Mouse (Mus musculus): ENCODE results near the gene Mgat4a. TPM values are rescaled to one million over a fixed set of nuclear protein-coding genes. Genes with fewer than 3 reads are reported as not detected.

Gene Mgat4a
- polyA plus RNA-seq, 1 experiment from 2014 or later: 6.3 TPM

DNA sequence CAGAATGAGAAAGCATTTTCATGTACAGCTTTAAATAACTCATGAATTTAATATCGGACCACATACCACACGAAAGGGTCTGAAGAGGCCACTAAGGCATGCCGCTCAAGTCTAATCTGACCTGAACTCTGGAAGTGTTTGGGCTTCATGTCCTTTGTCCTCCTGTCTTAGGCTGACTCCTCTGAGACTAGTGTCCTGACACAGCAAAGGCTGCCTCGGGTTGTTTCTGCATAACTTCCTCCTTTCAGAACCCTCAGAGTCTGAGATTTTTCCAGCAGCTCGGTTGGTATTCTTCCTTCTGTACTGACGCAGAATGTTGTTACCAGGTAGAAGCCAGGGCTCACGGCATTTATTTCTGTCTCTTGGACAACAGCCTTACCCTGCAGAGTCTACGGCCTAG is 66.8 kb downstream of the Mgat4a start:
- H3K4me3 ChIP-seq: no peak overlapping the region
- 67% methylated on average over 8 of the region's 8 CpGs for WGBS
- H3K27me3 ChIP-seq: no peaks in the 10 kb centered on the region
- no peak overlapping the region for H3K4me2 ChIP-seq
- H3K9me3 ChIP-seq: no peaks in the 10 kb centered on the region
- no peaks in the 10 kb centered on the region for H3K36me3 ChIP-seq
- peaks cover 20% of the 10 kb centered on the region for H3K4me1 ChIP-seq
- H3K9ac ChIP-seq: no peak overlapping the region
- no peak overlapping the region for H3K27ac ChIP-seq
- no peak for ATAC-seq (ENCODE audit: borderline replicate concordance, extremely low read depth, low FRiP score, low TSS enrichment)

DNA sequence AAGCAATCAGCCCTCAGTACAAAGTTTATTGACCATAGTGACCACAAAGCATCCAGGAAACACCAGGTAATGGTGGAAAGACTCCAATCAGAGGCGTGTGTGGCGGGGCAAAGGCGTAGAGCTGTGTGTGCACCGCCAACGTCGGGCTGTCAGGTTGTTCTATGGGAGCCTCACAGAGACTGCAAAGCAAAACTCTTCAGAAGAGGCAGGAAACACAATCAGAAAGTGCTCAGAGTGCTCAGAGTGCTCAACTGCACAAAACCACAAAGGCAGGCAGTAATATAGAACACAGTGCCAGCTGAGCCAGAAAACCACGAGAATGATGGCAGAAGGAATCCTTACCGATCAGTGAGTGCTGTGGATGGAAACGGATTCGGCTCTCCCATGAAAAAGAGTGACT is 67.6 kb downstream of the Mgat4a start:
- no peaks in the 10 kb centered on the region for H3K36me3 ChIP-seq
- no peak overlapping the region for H3K27ac ChIP-seq
- peaks cover 12% of the 10 kb centered on the region for H3K4me1 ChIP-seq
- H3K4me2 ChIP-seq: no peak overlapping the region
- WGBS: 77% methylated on average over 10 of the region's 10 CpGs
- H3K9me3 ChIP-seq: no peaks in the 10 kb centered on the region
- no peaks in the 10 kb centered on the region for H3K27me3 ChIP-seq
- no peak overlapping the region for H3K4me3 ChIP-seq
- ATAC-seq (ENCODE audit: borderline replicate concordance, extremely low read depth, low FRiP score, low TSS enrichment): no peak
- H3K9ac ChIP-seq: no peak overlapping the region

DNA sequence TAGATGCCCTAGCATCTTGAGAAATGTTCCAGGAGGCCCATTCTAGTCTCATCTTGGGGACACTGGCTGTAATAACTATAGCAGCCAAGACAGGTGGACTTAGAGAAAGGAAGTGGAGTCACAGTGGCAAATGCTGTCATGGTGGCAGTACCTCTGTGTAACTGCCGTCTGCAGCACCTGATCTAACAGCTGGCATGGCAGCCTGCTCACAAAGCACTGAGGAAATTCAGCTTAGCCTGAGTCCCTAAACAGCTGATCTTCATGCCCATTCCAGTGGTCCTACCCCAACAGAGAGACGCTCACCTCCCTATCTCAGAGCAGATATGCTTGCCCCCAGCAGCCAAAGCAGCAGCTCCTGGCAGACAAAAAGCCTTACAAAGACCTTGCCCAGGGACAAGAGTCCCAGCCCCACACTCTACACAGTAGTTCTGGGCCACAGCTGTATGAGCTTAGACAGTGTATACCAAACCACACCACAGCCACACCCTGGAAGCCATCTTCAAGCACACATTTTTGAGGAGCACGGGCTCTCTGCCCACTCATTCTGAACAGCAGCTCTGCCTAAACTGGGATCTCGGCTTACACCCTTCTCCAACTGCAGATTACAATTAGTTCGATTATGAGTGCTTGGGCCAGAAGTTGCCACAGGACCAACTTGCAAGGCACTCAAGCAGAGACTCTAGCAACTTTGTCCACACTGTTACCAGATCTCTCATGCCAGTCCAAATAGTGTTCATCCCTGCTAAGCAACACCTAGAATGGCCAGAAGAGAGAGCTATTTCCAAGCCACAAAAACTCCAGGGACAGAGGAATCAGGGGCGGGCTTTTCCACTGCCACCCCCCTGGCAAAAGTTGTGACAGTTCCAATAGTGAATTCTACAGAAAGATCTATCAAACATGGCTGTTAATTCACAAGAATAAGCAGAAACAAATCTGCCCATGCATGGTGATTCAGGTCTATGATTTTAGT is 69.4 kb downstream of the Mgat4a start:
- Histone ChIP-seq H3K4me1 (no peaks in the 10 kb centered on the region), H3K27ac (no peak overlapping the region), H3K9me3 (no peaks in the 10 kb centered on the region), H3K4me2 (no peak overlapping the region), H3K9ac (no peak overlapping the region), H3K27me3 (no peaks in the 10 kb centered on the region), H3K4me3 (no peak overlapping the region), H3K36me3 (no peaks in the 10 kb centered on the region)
- ATAC-seq (ENCODE audit: borderline replicate concordance, extremely low read depth, low FRiP score, low TSS enrichment): no peak
- 74% methylated on average over 6 of the region's 6 CpGs for whole genome bisulfite sequencing

GRCm38 (mm10) chr1:37469007-37469406 is 71.8 kb downstream of the Mgat4a start:
- WGBS: 86% methylated on average over 5 of the region's 5 CpGs
- no peaks in the 10 kb centered on the region for H3K4me1 ChIP-seq
- no peak overlapping the region for H3K27ac ChIP-seq
- no peaks in the 10 kb centered on the region for H3K9me3 ChIP-seq
- no peaks in the 10 kb centered on the region for H3K27me3 ChIP-seq
- ATAC-seq (ENCODE audit: borderline replicate concordance, extremely low read depth, low FRiP score, low TSS enrichment): no peak
- H3K36me3 ChIP-seq: no peaks in the 10 kb centered on the region
- H3K9ac ChIP-seq: no peak overlapping the region
- no peak overlapping the region for H3K4me3 ChIP-seq
- no peak overlapping the region for H3K4me2 ChIP-seq

DNA sequence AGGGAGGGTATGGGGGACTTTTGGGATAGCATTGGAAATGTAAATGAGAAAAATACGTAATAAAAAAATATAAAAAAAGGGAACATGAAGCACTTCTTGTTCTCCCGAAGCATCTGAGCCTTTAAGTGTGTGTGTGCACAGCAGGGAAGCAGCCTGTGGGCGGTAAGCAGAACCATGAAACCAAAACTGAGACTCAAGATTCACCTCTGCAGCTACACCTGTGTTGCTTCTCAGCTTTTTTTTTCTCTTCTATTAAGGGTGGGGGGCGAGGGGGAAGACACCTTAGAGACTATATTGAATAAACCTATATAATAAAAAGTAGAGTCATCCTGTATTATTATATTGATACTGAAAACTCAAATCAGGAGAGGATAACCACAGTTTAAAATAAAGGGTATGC is 73.0 kb downstream of the Mgat4a start:
- Histone ChIP-seq H3K27me3 (no peaks in the 10 kb centered on the region), H3K36me3 (no peaks in the 10 kb centered on the region), H3K9ac (no peak overlapping the region), H3K27ac (no peak overlapping the region), H3K4me2 (no peak overlapping the region), H3K4me3 (no peak overlapping the region), H3K9me3 (no peaks in the 10 kb centered on the region), H3K4me1 (no peaks in the 10 kb centered on the region)
- ATAC-seq (ENCODE audit: borderline replicate concordance, extremely low read depth, low FRiP score, low TSS enrichment): no peak
- 80% methylated on average over 4 of the region's 4 CpGs for WGBS

GRCm38 (mm10) chr1:37466322-37466995 is 74.4 kb downstream of the Mgat4a start:
- 85% methylated on average over 3 of the region's 3 CpGs for WGBS
- H3K9me3 ChIP-seq: no peaks in the 10 kb centered on the region
- no peak overlapping the region for H3K4me3 ChIP-seq
- no peak overlapping the region for H3K9ac ChIP-seq
- no peaks in the 10 kb centered on the region for H3K4me1 ChIP-seq
- H3K27me3 ChIP-seq: no peaks in the 10 kb centered on the region
- H3K36me3 ChIP-seq: no peaks in the 10 kb centered on the region
- no peak overlapping the region for H3K27ac ChIP-seq
- H3K4me2 ChIP-seq: no peak overlapping the region
- ATAC-seq (ENCODE audit: borderline replicate concordance, extremely low read depth, low FRiP score, low TSS enrichment): no peak

- ATAC-seq (ENCODE audit: borderline replicate concordance, extremely low read depth, low FRiP score, low TSS enrichment): no peak
- H3K27ac ChIP-seq: no peak overlapping the region
- no peaks in the 10 kb centered on the region for H3K36me3 ChIP-seq
- no peak overlapping the region for H3K4me3 ChIP-seq
- no peaks in the 10 kb centered on the region for H3K9me3 ChIP-seq
- no peak overlapping the region for H3K4me2 ChIP-seq
- 74% methylated on average over 10 of the region's 10 CpGs for WGBS
- H3K4me1 ChIP-seq: no peaks in the 10 kb centered on the region
- no peaks in the 10 kb centered on the region for H3K27me3 ChIP-seq
- H3K9ac ChIP-seq: no peak overlapping the region
These were observed 75.9 kb downstream of the Mgat4a start for GRCm38 (mm10) chr1:37464878-37465452.

- ATAC-seq (ENCODE audit: borderline replicate concordance, extremely low read depth, low FRiP score, low TSS enrichment): no peak
- H3K9me3 ChIP-seq: no peaks in the 10 kb centered on the region
- no peak overlapping the region for H3K4me3 ChIP-seq
- H3K4me1 ChIP-seq: no peaks in the 10 kb centered on the region
- no peak overlapping the region for H3K4me2 ChIP-seq
- H3K9ac ChIP-seq: no peak overlapping the region
- H3K27ac ChIP-seq: no peak overlapping the region
- WGBS: 88% methylated on average over 7 of the region's 7 CpGs
- H3K36me3 ChIP-seq: no peaks in the 10 kb centered on the region
- H3K27me3 ChIP-seq: no peaks in the 10 kb centered on the region
These were observed 83.3 kb downstream of the Mgat4a start for GRCm38 (mm10) chr1:37457546-37457945.

- Histone ChIP-seq H3K4me3 (no peak overlapping the region), H3K9ac (no peak overlapping the region), H3K27ac (no peak overlapping the region), H3K9me3 (no peaks in the 10 kb centered on the region), H3K27me3 (no peaks in the 10 kb centered on the region), H3K4me2 (no peak overlapping the region), H3K4me1 (no peaks in the 10 kb centered on the region), H3K36me3 (no peaks in the 10 kb centered on the region)
- no peak for ATAC-seq (ENCODE audit: borderline replicate concordance, extremely low read depth, low FRiP score, low TSS enrichment)
- WGBS: 88% methylated on average over 8 of the region's 8 CpGs
These were observed 89.5 kb downstream of the Mgat4a start for GRCm38 (mm10) chr1:37451270-37451669.

- H3K4me1 ChIP-seq: no peaks in the 10 kb centered on the region
- H3K36me3 ChIP-seq: no peaks in the 10 kb centered on the region
- H3K9me3 ChIP-seq: no peaks in the 10 kb centered on the region
- 73% methylated on average over 10 of the region's 10 CpGs for WGBS
- H3K4me2 ChIP-seq: no peak overlapping the region
- no peak overlapping the region for H3K27ac ChIP-seq
- no peak for ATAC-seq (ENCODE audit: borderline replicate concordance, extremely low read depth, low FRiP score, low TSS enrichment)
- H3K27me3 ChIP-seq: no peaks in the 10 kb centered on the region
- no peak overlapping the region for H3K4me3 ChIP-seq
- H3K9ac ChIP-seq: no peak overlapping the region
These were observed 92.3 kb downstream of the Mgat4a start for GRCm38 (mm10) chr1:37448361-37449095.

DNA sequence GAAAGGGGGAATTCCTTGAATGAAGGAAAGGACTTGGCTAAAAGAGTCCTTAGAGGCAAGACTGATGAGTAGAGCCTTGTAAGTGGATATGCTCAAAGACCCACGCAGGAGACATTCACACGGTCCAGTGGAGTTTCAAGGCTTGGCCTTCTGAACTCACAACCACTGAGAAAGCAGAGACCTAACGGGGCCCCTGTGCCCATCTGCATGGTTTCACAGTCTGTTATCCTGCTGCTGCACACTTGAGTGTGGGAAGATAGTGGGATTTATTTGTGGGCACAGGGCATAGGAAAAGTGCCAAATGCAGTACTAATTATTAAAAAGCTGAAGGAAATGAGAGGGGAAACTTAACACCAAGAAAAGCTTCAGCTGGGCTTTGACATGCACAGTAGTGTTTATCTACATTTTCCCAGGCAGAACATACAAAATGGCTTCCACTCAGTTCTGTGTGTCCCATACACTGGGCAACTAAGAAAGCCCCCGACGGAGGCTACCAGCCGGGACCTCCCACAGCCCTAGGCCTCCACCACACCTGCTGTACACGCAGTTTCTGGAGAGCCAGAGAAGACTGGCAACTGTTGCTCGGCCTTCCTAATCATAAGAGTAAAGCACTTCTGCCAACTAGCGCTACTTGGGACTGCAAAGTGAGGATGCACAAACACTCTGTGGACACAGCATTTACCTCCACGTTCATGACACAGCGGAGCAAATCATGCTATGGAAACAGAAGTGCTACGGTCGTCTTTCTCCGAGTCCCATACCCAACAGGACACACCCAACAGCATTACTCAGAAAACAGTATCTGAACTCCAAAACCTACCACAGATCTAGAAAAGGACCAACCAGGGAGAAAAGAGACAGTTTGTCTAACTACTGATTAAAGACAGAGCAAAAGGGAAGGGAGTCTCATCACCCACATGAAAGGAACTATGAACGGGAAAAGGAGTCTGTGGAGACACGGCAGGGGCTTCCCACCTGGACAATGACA is 97.7 kb downstream of the Mgat4a start:
- WGBS: 89% methylated on average over 16 of the region's 16 CpGs
- no peaks in the 10 kb centered on the region for H3K27me3 ChIP-seq

More for the DNA sequence above, 97.7 kb downstream of the Mgat4a start:
- Histone ChIP-seq H3K4me2 (no peak overlapping the region), H3K36me3 (peaks cover 22% of the 10 kb centered on the region), H3K9ac (no peak overlapping the region), H3K4me1 (no peaks in the 10 kb centered on the region), H3K27ac (no peak overlapping the region), H3K9me3 (no peaks in the 10 kb centered on the region), H3K4me3 (no peak overlapping the region)
- no peak for ATAC-seq (ENCODE audit: borderline replicate concordance, extremely low read depth, low FRiP score, low TSS enrichment)

All from lung, embryonic 15.5 days (tissue).